Mouse (Mus musculus) MEL (cell line): ENCODE results near the gene Lgals7. TPM values are rescaled to one million over a fixed set of nuclear protein-coding genes. Genes with fewer than 3 reads are reported as not detected.
A peak's percentile ranks its signal among the peaks of the same experiment; 100 is the strongest.

Experiments
- DNase-seq: peaks from one replicate; pipeline ENCODE4 v3.0.0; 2011; ENCODE audit warnings: low read depth, low spot score
- H3K27ac ChIP-seq: 2 replicates; pipeline ENCODE4 v1.5.1; 2012; ENCODE audit warnings: low read depth, mild to moderate bottlenecking, control low read depth, low read length, moderate library complexity; ENCODE audit not compliant: control insufficient read depth
- H3K27me3 ChIP-seq, 2 experiments: fragments of 150-350 bp in 1 of 2; sonication (generic) in 1 of 2; 2 replicates each; pipeline ENCODE4 v1.6.1; 2012; ENCODE audit warnings: low read length in 2 of 2, mild to moderate bottlenecking in 2 of 2, improper control_type of control experiment in 1 of 2, moderate library complexity in 1 of 2; ENCODE audit not compliant: insufficient read depth in 2 of 2, control insufficient read depth in 1 of 2
- H3K36me3 ChIP-seq, 2 experiments: 2 replicates each; pipeline ENCODE4 v1.6.1; 2012 to 2014; ENCODE audit warnings: low read length in 2 of 2, improper control_type of control experiment in 1 of 2, inconsistent platforms in 1 of 2, mild to moderate bottlenecking in 1 of 2; ENCODE audit not compliant: insufficient read depth in 2 of 2, control insufficient read depth in 1 of 2
- H3K4me1 ChIP-seq, 2 experiments: fragments of 150-350 bp in 1 of 2; sonication (generic) in 1 of 2; 2 replicates each; pipeline ENCODE4 v1.6.1; 2012; ENCODE audit warnings: low read length in 2 of 2, improper control_type of control experiment in 1 of 2, mild to moderate bottlenecking in 1 of 2; ENCODE audit not compliant: insufficient read depth in 2 of 2, control insufficient read depth in 1 of 2
- H3K4me3 ChIP-seq, 2 experiments: fragments of 150-350 bp in 1 of 2; sonication (generic) in 1 of 2; 2 replicates each; pipeline ENCODE4 v1.5.1; 2012; ENCODE audit warnings: low read depth in 2 of 2, low read length in 2 of 2, mild to moderate bottlenecking in 2 of 2, moderate library complexity in 2 of 2, control low read depth in 1 of 2, improper control_type of control experiment in 1 of 2; ENCODE audit not compliant: control insufficient read depth in 1 of 2, insufficient read depth in 1 of 2
- H3K79me2 ChIP-seq: 2 replicates; pipeline ENCODE4 v1.6.1; 2012; ENCODE audit warnings: mild to moderate bottlenecking, low read length, moderate library complexity; ENCODE audit not compliant: control insufficient read depth, poor library complexity, insufficient read depth
- H3K9ac ChIP-seq: 2 replicates; pipeline ENCODE4 v1.6.1; 2012; ENCODE audit warnings: low read depth, mild to moderate bottlenecking, control low read depth, low read length, moderate library complexity; ENCODE audit not compliant: control insufficient read depth, poor library complexity, severe bottlenecking
- H3K9me3 ChIP-seq: fragments of 150-350 bp; sonication (generic); replicated peaks from 2 replicates; pipeline ENCODE4 v1.6.1; 2012; ENCODE audit warnings: mild to moderate bottlenecking, low read length, improper control_type of control experiment, moderate library complexity; ENCODE audit not compliant: insufficient read depth
- BHLHE40 ChIP-seq: IDR thresholded peaks from 2 replicates; pipeline ENCODE4 v1.6.1; 2012; ENCODE audit warnings: low read depth, mild to moderate bottlenecking, inconsistent platforms, low read length, improper control_type of control experiment, borderline replicate concordance
- CHD1 ChIP-seq: IDR thresholded peaks from 2 replicates; pipeline ENCODE4 v1.6.1; 2012; ENCODE audit warnings: low read depth, mild to moderate bottlenecking, inconsistent platforms, low read length, improper control_type of control experiment
- CHD2 ChIP-seq: IDR thresholded peaks from 2 replicates; pipeline ENCODE4 v1.6.1; 2011; ENCODE audit warnings: low read length, improper control_type of control experiment
- E2F4 ChIP-seq: IDR thresholded peaks from 2 replicates; pipeline ENCODE4 v1.6.1; 2011; ENCODE audit warnings: low read depth, low read length, improper control_type of control experiment, borderline replicate concordance
- ELF1 ChIP-seq: IDR thresholded peaks from 2 replicates; pipeline ENCODE4 v1.6.1; 2014; ENCODE audit warnings: low read depth, mild to moderate bottlenecking, inconsistent platforms, low read length, improper control_type of control experiment, moderate library complexity
- EP300 ChIP-seq, 2 experiments: IDR thresholded peaks; 2 replicates each; pipeline ENCODE4 v1.6.1; 2011; ENCODE audit warnings: improper control_type of control experiment in 2 of 2, low read length in 2 of 2, low read depth in 1 of 2, mild to moderate bottlenecking in 1 of 2
- ETS1 ChIP-seq: IDR thresholded peaks from 2 replicates; pipeline ENCODE4 v1.6.1; 2012; ENCODE audit warnings: low read depth, mild to moderate bottlenecking, inconsistent platforms, low read length, improper control_type of control experiment, moderate library complexity
- GATA1 ChIP-seq: IDR thresholded peaks from 2 replicates; pipeline ENCODE4 v1.6.1; 2011; ENCODE audit warnings: low read depth, low read length, improper control_type of control experiment
- HCFC1 ChIP-seq: IDR thresholded peaks from 2 replicates; pipeline ENCODE4 v1.6.1; 2012; ENCODE audit warnings: low read depth, mild to moderate bottlenecking, inconsistent platforms, low read length, improper control_type of control experiment, moderate library complexity
- JUND ChIP-seq: IDR thresholded peaks from 2 replicates; pipeline ENCODE4 v1.6.1; 2011; ENCODE audit warnings: low read depth, mild to moderate bottlenecking, improper control_type of control experiment, low read length
- KAT2A ChIP-seq: conservative IDR thresholded peaks from 2 replicates; pipeline ENCODE4 v1.6.1; 2012; ENCODE audit warnings: low read depth, low read length, improper control_type of control experiment, inconsistent platforms
- MAX ChIP-seq: IDR thresholded peaks from 2 replicates; pipeline ENCODE4 v1.6.1; 2011; ENCODE audit warnings: low read length, improper control_type of control experiment
- MEF2A ChIP-seq: IDR thresholded peaks from 2 replicates; pipeline ENCODE4 v1.6.1; 2014; ENCODE audit warnings: low read depth, mild to moderate bottlenecking, inconsistent platforms, low read length, improper control_type of control experiment; ENCODE audit not compliant: poor library complexity, insufficient replicate concordance, severe bottlenecking; ENCODE audit errors: extremely low read depth
- MYB ChIP-seq: IDR thresholded peaks from 2 replicates; pipeline ENCODE4 v1.6.1; 2011; ENCODE audit warnings: mild to moderate bottlenecking, low read depth, low read length, improper control_type of control experiment
- MYC ChIP-seq: IDR thresholded peaks from 2 replicates; pipeline ENCODE4 v1.6.1; 2011; ENCODE audit warnings: low read depth, mild to moderate bottlenecking, low read length, improper control_type of control experiment, moderate library complexity
- NELFE ChIP-seq: IDR thresholded peaks from 2 replicates; pipeline ENCODE4 v1.6.1; 2011; ENCODE audit warnings: low read depth, low read length, improper control_type of control experiment
- NRF1 ChIP-seq: IDR thresholded peaks from 2 replicates; pipeline ENCODE4 v1.6.1; 2014; ENCODE audit warnings: low read depth, mild to moderate bottlenecking, inconsistent platforms, low read length, improper control_type of control experiment, moderate library complexity; ENCODE audit not compliant: poor library complexity, insufficient read depth, severe bottlenecking
- POLR2A ChIP-seq, 2 experiments: IDR thresholded peaks; 2 replicates each; pipeline ENCODE4 v1.6.1; 2011 to 2012; ENCODE audit warnings: low read length in 2 of 2, mild to moderate bottlenecking in 2 of 2, control low read depth in 1 of 2, improper control_type of control experiment in 1 of 2, low read depth in 1 of 2, moderate library complexity in 1 of 2; ENCODE audit not compliant: control insufficient read depth in 1 of 2, insufficient read depth in 1 of 2, poor library complexity in 1 of 2
- POLR2AphosphoS2 ChIP-seq: IDR thresholded peaks from 2 replicates; pipeline ENCODE4 v1.6.1; 2011; ENCODE audit warnings: low read length, improper control_type of control experiment
- POLR2AphosphoS5 ChIP-seq: IDR thresholded peaks from 2 replicates; pipeline ENCODE4 v1.6.1; 2012; ENCODE audit warnings: low read depth, borderline replicate concordance, mild to moderate bottlenecking, inconsistent platforms, low read length, moderate library complexity, mixed read lengths
- RAD21 ChIP-seq: IDR thresholded peaks from 2 replicates; pipeline ENCODE4 v1.6.1; 2011; ENCODE audit warnings: mild to moderate bottlenecking, low read depth, low read length, improper control_type of control experiment
- RCOR1 ChIP-seq: IDR thresholded peaks from 2 replicates; pipeline ENCODE4 v1.6.1; 2012; ENCODE audit warnings: low read depth, mild to moderate bottlenecking, inconsistent platforms, low read length, improper control_type of control experiment
- TAL1 ChIP-seq: IDR thresholded peaks from 2 replicates; pipeline ENCODE4 v1.6.1; 2012; ENCODE audit warnings: mild to moderate bottlenecking, inconsistent platforms, low read length, moderate library complexity, mixed read lengths
- TBP ChIP-seq: IDR thresholded peaks from 2 replicates; pipeline ENCODE4 v1.8.0; 2011; ENCODE audit warnings: low read depth, low read length, improper control_type of control experiment
- TCF12 ChIP-seq: IDR thresholded peaks from 2 replicates; pipeline ENCODE4 v1.6.1; 2014; ENCODE audit warnings: low read depth, mild to moderate bottlenecking, inconsistent platforms, low read length, improper control_type of control experiment, moderate library complexity
- USF2 ChIP-seq, 2 experiments: IDR thresholded peaks; 2 replicates each; pipeline ENCODE4 v1.6.1; 2011 to 2012; ENCODE audit warnings: improper control_type of control experiment in 2 of 2, low read length in 2 of 2, borderline replicate concordance in 1 of 2, inconsistent platforms in 1 of 2, low read depth in 1 of 2, mild to moderate bottlenecking in 1 of 2; ENCODE audit not compliant: insufficient read depth in 1 of 2
- ZKSCAN1 ChIP-seq: IDR thresholded peaks from 2 replicates; pipeline ENCODE4 v1.6.1; 2012; ENCODE audit warnings: low read depth, mild to moderate bottlenecking, inconsistent platforms, low read length, improper control_type of control experiment, moderate library complexity
- ZMIZ1 ChIP-seq: IDR thresholded peaks from 2 replicates; pipeline ENCODE4 v1.6.1; 2012; ENCODE audit warnings: low read depth, mild to moderate bottlenecking, inconsistent platforms, low read length, improper control_type of control experiment, moderate library complexity
- polyA plus RNA-seq, 2 experiments: library from polyadenylated mRNA; stranded (reverse) in 1 of 2; unstranded in 1 of 2; fragments of >175 nt in 1 of 2; fragments of >200 nt in 1 of 2; gene quantifications; 2 replicates each; pipeline versions ENCODE4 v1.2.1 to v1.2.4; 2012; ENCODE audit warnings: low replicate concordance in 2 of 2, low read depth in 1 of 2; ENCODE audit not compliant: insufficient read length in 2 of 2, insufficient read depth in 1 of 2, missing spikeins in 1 of 2
- total RNA-seq: library from RNA; depleted of rRNA; stranded (reverse); fragments of 300-350 nt; gene quantifications from 2 replicates; pipeline ENCODE4 v1.2.3, GENCODE M21; 2012; rRNA removed

The Lgals7 gene
- total RNA-seq: 27.7 and 37.8 TPM in 2 replicates
- polyA plus RNA-seq: 100 to 1,000 TPM in 1 of 2 experiments, not detected in 1; 138 TPM

- Histone ChIP-seq H3K4me1 (peaks cover 7 to 32% of the 10 kb centered on the region in 2 experiments), H3K27me3 (no peaks in the 10 kb centered on the region), H3K9ac (peak within 1 kb of the TSS; percentile 69), H3K27ac (peak within 1 kb of the TSS; percentile 82), H3K9me3 (no peaks in the 10 kb centered on the region), H3K36me3 (peaks cover 0 to 21% of the 10 kb centered on the region in 2 experiments; a peak in 2 of 4 replicates), H3K4me3 (peak within 1 kb of the TSS; percentile 49 to 80), H3K79me2 (no peaks in the 10 kb centered on the region; the same call in 1 of the 2 replicates)
- TF ChIP-seq POLR2A (IDR thresholded peaks at IDR 0.05; ENCODE audit: control insufficient read depth in 1 of 2, insufficient read depth in 1 of 2, low read depth in 1 of 2, low read length in 2 of 2, poor library complexity in 1 of 2) (peak; percentile 16 to 31; a peak in 1 of 4 replicates), CHD2 (no peak), NELFE (peak; percentile 37; the same call in 1 of the 2 replicates), BHLHE40 (no peak), HCFC1 (peak; percentile 71), TBP (peak; percentile 74), JUND (peak; percentile 97), ETS1 (peak; percentile 89), ELF1 (no peak), EP300 (IDR thresholded peaks at IDR 0.05; ENCODE audit: low read depth in 1 of 2, low read length in 2 of 2) (peak; percentile 20 to 50; a peak in 1 of 4 replicates), TCF12 (peak; percentile 54; the same call in 1 of the 2 replicates), GATA1 (peak; percentile 76), RCOR1 (peak; percentile 40)
- DNase-seq: peak; percentile 68
Observed at GRCm38 (mm10) chr7:28863540-28863939, at the start of gene Lgals7. TSS of gene Lgals7 (plus strand) at chr7:28863853.

DNA sequence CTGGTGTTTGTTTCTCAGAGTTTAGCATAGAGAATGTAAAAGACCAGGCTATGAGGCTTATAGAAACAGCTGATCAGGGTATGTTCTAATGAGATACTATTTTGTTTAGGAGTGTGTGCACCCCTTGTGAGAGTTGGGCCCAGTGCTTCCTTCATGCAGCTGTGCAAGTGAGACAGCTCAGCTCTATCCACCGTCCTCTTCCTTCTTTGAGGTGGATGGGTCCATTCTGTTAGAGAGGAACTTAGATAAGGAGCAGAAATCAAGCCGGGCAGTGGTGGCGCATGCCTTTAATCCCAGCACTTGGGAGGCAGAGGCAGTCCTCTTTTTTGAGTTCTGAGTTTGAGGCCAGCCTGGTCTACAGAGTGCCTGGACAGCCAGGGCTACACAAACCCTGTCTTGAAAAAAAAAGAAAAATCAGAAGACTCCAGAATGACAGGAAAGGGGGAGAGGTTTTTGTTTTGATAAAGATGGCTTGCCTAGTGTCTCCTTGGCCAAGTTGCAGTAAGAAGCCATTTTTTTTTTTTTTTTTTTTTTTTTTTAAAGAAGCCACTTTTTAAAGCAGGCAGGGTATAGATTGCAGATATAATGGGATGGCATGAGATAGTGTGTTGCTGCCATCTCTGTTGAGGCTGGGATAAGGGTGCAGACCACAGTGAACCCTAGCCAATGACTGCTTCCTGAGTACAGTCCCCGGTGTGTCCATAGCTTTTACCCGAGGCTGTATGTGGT is 49.2 kb upstream of the Lgals7 start:
- H3K4me1 ChIP-seq: peaks cover 21 to 67% of the 10 kb centered on the region in 2 experiments
- no peaks in the 10 kb centered on the region for H3K9me3 ChIP-seq
- H3K9ac ChIP-seq: no peak overlapping the region
- peak; percentile 71 for DNase-seq
- H3K27me3 ChIP-seq: no peaks in the 10 kb centered on the region
- no peak overlapping the region for H3K4me3 ChIP-seq
- H3K36me3 ChIP-seq: peaks cover 43 to 74% of the 10 kb centered on the region in 2 experiments
- H3K79me2 ChIP-seq: peaks cover 64% of the 10 kb centered on the region
- peak overlapping the region; percentile 17; the same call in 1 of the 2 replicates for H3K27ac ChIP-seq
- no peak for TF ChIP-seq CHD1
- no peak for TF ChIP-seq USF2 (IDR thresholded peaks at IDR 0.05; ENCODE audit: borderline replicate concordance in 1 of 2, insufficient read depth in 1 of 2, low read depth in 1 of 2, low read length in 2 of 2)
- no peak for TF ChIP-seq MAX
- TF ChIP-seq MYC: no peak
- no peak for TF ChIP-seq TCF12
- no peak for TF ChIP-seq TBP
- TF ChIP-seq RAD21: no peak
- no peak for TF ChIP-seq NRF1
- TF ChIP-seq ZMIZ1: no peak
- no peak for TF ChIP-seq MYB
- 0 out of 2 replicates have a peak, but pooled peaks have one; percentile 15 for TF ChIP-seq POLR2AphosphoS2
- TF ChIP-seq RCOR1: no peak
- peak; percentile 30; the same call in 1 of the 2 replicates for TF ChIP-seq TAL1
- no peak for TF ChIP-seq ZKSCAN1
- no peak for TF ChIP-seq MEF2A
- no peak for TF ChIP-seq POLR2AphosphoS5
- peak in 1 of 2 experiments; percentile 36; a peak in 2 of 4 replicates for TF ChIP-seq POLR2A (IDR thresholded peaks at IDR 0.05; ENCODE audit: control insufficient read depth in 1 of 2, insufficient read depth in 1 of 2, low read depth in 1 of 2, low read length in 2 of 2, poor library complexity in 1 of 2)
- no peak for TF ChIP-seq E2F4
- no peak for TF ChIP-seq JUND
- no peak for TF ChIP-seq KAT2A
- TF ChIP-seq EP300 (IDR thresholded peaks at IDR 0.05; ENCODE audit: low read depth in 1 of 2, low read length in 2 of 2): no peak
